Mouse (Mus musculus) frontal cortex, postnatal 14 days (tissue): ENCODE results near the gene Myo3a.
"Not testable (repeated sequence)": the region's sequence is repeated elsewhere in the genome, so short reads cannot be mapped to it uniquely, and the experiment has no call there.

Experiments
- DNase-seq, 2 experiments: peaks; one replicate each; pipeline ENCODE4 v3.0.0; 2022; ENCODE audit warnings: low spot score in 2 of 2

Gene Myo3a

DNA sequence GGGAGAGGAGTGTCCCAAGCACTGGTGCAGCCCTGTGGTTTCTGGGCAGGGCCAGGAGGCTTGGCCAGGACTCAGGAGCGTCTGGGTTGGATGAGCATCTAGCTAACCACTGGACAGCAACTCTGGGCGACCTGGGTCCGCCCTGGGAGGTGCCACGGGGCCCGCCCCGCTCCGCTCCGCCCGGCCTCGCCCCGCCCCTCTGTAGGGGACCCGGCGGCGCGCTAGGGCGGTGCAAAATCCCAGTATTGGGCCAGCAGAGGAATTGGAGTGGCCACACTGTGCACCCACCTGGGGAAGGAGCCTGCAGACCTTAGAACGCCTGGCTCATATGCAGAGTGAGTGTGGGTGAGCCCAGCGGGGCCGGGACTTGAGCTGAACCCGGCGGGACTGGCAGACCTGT is at the start of gene Myo3a:
Gene Myo3a (plus strand): TSS at position 196 of the 400 bp plus-strand sequence.
- no peak for DNase-seq

DNA sequence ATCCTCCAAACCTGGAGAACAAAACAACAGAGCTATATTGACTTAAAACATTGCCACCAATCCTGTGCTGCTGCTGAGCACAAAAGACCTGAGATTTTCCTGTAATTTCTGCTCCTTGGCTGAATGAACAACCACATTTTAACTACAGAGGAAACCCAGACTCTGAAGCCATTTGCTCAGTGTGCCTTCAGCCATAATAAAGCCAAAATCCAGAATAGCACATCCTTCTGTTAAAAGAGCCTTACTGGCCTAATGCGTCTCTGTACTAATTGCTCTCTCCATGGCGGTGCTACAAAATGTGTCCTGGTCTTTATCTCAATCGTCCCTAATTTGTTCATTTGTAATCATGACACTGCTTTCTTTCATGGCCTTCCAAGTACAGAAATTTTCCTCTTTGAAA is 23.2 kb downstream of the Myo3a start:
- no peak for DNase-seq

DNA sequence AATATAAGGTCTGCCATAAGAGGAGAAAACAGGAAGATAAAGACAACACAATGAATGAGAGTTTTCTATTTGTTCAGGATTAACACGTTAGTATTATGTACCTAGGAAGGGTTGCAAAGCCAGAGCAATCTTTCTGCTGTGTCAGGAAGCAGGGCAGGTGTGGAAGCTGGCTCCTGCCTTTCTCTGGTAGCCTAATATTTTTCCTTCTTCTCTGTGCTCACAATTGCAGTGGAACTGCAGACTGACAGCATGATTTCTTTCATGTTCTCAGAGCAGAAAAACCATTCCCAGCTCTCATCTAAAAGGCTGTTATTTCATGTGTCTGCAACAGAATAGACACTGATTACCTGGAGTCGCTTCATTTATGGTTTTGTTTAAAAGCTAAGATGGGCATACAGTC is 23.7 kb downstream of the Myo3a start:
- no peak for DNase-seq

DNA sequence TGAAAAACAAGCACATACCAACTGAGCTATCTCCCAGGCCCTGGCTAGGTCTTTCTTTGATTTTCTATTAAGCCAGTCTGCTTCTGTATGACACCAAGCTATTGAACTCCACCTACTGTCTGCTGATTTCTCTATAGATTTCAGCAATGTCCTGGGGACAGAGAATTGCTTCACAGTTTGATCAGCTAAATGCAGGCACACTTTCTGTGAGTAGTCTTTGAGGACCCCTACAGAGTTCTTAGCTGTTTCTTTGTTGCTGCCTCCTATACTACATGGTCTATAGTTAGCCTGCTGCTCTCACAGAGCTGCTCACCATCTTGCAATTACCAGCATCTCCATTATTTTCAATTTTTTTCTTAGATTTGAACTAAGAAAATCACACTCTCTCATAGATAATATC is 28.3 kb downstream of the Myo3a start:
- no peak for DNase-seq

DNA sequence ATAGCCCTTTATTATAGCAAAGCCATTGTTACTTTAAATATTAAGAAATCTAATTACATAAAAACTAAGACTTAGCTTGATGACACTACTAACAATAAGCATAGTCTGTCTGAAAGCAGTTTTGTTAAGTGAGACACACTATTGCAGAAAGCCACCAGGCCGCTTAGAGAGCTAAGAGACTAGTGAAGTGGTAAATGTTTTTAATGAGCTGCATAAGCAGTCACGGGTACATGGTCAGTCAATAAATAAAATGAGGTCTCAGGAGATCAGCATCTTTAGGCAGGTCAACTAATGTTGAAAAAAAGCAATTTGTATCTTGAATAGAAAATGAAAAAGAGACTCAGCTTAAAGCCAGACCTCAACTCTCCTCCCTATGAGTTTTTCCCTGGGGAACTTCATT is 44.3 kb downstream of the Myo3a start:
- DNase-seq: no peak

DNA sequence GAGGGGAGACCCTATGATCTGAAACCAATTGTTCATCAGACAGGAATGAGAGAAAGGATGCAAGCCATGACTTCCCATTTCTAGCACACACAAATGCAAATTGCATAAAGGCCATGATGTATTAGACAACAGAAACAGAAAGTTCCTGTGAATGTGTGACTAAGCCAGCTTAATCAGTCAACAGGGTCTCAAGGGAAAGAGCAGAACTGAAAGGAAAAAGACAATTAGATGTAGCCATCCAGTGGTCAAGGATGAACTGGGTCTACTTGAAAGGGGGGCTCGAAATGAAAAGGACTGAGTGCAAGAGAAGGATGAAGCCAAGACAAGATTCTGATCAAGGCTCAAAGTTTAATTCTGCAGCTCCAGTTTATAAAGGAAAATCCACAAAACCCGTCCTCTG is 58.1 kb downstream of the Myo3a start:
- DNase-seq: no peak

DNA sequence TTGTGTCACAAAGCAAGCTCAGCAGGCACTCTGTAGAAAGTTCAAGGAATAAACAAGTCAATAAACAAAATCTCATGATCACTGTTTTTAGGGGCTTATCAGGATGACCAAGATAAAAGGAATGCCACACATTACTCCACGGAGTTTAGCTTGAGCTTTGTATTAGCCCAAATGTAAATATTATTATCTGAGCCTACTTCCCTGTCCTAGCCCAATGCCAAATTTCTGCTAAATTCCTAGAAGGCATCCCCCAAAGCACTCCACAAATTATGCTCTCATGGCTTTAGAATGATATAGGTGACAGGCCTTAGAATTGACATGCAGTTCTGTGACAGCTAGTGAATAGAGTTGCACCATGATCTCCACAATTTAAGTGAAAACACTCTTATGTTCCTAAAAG is 58.5 kb downstream of the Myo3a start:
- DNase-seq: no peak

DNA sequence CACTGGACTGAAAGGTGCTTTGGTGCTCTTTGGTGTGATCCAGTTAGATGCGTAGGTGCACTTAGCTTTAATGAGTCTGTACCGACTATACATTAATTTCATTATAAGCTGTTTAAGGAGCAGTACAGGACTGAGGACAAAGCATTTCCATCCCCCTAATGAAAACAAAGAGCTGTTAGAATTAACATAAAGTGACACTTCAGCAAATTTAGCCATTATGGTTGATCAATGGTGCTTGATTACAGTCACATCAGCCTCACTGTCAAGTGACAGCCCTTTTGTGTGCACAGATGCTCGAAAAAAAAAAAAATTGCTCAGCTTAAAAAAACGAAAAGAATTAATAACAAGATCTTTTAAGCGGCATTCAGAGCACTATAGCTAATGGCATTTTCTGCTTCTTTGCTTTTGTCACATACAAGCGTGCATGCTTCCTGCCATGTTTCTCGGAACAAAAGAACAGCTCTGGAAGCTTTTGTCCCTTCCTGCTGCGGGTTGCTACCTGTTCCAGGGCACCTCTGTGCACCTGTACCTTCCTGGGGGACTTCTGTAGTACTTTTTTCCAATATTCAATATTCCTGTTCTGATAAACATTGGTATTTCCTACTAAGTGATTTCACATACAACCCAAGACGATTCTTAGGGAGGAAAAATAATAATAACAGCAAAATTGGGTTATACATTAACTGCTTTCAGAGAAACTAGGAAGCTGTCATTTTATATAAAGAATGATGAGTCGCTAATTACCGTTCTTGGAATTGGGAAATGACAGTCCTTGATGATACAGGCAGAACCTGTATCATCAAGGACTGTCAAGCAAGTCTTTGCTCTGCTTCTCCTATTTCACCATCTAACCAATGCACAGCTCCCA is 66.5 kb downstream of the Myo3a start:
- no peak for DNase-seq

DNA sequence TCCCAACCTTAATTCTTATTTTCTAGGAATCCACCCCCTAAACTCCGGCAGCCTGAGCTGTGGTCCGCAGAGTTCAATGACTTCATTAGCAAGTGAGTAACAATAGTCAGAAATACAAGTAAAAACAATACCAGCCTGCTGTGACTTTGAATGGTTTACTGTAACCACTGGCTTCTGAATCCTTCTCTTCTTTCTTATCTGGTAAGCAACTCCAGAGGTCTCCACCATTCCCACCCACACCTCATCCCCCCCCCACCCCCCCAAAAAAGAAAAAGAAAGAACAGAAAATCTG is 67.1 kb downstream of the Myo3a start:
- no peak for DNase-seq

DNA sequence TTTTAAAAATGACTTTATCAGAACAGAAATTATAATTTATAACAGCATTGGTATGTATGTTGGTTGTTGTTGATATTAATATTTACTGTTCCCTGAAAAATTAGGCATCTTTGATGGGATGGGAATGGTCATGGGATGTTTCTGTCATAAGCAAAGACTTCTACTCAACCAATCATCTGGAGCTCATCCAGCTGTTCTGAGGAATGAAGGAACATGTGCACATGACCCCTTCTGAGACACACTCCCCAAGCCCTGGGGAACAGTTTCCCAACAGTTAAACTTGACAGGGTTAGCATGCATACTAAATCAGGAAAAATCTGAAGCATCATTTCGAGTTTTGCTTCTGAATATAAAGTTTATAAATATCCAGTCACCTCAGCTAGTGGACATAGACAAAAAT is 70.6 kb downstream of the Myo3a start:
- no peak for DNase-seq

DNA sequence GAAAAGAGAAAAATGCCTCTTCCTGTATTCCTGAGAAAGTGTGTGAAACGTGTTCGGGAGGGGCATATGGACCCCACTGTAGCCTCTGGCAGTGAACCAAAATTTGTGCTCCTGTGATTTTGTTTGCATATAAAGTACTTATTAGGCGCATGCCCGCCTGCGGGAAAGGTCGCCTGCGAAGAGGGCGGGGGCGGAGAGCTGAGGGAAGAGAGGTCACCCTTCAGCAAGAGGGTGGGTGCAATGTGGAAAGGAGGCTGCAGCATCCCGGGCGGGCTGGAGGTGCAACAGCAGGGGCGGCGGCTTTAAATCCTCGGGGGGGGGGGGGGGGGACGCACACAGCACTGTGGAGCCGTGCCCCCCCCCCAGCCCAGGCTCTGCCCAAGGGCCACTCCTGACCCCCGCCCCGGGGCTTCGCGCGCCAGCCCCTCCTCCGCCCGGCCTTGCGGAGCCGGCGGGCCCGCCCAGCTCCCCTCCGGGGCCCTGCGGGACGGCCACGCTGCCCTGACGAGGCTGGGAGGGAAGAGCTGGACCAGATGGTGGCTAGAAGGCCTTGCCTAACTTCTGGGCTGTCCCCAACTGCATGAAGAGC is 111.1 kb downstream of the Myo3a start:
- DNase-seq: peak in 1 of 2 experiments; percentile 6

DNA sequence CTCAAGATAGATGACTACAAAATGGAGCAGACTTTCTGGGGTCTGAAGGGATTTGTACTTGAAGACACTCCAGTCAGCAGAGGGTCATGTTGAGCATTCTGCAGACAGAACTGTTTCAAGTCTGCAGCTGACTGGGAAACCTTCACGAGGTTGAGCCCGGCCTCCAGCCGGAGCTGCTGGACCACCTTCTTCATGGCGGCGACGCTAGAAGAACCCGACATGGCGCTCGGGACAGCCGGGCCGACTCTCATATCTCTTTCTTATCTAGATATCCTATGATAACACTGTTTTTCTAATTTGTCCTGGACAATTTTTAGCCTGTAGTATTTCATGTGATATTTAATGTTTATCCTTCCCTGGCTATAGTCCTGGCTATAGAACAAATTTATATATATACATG is 183.2 kb downstream of the Myo3a start:
- DNase-seq: not testable (repeated sequence)

DNA sequence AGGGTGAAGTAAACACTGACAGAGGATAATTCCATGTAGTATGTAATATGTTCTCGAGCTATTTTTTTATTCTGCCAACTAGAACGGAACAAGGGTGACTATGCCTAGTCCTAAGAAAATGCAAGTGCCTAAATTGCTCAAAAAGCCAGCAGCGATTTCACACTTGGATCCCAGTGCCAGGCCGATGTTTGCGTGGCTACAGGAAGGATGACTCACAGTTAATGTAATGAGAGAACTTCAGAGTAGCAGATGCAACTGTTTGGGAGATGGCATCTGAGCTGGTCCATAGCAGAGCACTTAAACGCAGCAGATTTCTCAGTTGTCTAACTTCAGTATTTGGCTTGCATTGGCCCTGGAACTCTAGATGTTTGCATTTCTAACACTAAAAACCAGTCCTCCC is 321.1 kb downstream of the Myo3a start:
- DNase-seq: no peak

DNA sequence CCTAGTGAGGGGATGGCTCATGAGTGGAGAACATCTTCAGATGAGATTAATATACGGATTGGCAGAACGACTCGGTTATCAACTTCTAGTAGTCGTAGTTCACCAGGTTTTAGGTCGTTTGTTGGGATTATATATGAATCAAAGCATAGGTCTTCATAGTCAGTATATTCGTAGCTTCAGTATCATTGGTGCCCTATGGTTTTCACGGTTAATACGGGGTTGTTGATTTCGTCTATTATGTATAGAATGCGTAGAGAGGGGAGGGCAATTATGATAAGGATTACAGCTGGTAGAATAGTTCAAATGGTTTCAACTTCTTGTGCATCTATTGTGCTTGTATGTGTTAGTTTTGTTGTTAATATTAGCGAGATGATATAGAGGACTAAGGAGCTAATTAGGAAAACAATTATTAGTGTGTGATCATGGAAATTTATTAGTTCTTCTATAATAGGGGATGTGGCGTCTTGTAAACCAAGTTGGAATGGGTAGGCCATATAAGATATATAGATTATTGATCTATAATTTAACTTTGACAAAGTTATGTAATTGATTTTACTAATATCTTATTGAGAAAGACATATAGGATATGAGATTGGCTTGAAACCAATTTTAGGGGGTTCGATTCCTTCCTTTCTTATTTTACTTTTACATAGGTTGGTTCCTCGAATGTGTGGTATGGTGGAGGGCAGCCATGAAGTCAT is 360.3 kb downstream of the Myo3a start:
- DNase-seq: not testable (repeated sequence)

DNA sequence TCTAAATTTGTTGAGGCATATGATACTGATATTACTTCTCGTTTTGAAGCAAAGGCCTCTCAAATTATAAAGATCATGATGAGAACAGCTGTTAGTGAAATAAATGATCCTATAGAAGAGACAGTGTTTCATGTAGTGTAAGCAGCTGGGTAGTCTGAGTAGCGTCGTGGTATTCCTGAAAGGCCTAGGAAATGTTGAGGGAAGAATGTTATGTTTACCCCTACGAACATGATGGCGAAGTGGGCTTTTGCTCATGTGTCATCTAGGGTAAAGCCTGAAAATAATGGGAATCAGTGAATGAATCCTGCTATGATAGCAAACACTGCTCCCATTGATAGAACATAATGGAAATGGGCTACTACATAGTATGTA is 360.9 kb downstream of the Myo3a start:
- DNase-seq: not testable (repeated sequence)

DNA sequence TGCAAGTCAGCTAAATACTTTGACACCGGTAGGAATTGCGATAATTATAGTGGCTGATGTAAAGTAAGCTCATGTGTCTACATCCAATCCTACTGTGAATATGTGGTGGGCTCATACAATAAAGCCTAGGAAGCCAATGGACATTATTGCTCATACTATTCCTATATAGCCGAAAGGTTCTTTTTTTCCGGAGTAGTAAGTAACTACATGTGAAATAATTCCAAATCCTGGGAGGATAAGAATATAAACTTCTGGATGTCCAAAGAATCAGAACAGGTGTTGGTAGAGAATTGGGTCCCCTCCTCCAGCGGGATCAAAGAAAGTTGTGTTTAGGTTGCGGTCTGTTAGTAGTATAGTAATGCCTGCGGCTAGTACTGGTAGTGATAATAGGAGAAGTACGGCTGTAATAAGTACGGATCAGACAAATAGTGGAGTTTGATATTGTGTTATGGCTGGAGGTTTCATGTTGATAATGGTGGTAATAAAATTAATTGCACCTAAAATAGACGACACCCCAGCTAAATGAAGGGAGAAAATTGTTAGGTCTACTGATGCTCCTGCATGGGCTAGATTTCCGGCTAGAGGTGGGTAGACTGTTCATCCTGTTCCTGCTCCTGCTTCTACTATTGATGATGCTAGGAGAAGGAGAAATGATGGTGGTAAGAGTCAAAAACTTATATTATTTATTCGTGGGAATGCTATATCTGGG is 361.5 kb downstream of the Myo3a start:
- DNase-seq: not testable (repeated sequence)

DNA sequence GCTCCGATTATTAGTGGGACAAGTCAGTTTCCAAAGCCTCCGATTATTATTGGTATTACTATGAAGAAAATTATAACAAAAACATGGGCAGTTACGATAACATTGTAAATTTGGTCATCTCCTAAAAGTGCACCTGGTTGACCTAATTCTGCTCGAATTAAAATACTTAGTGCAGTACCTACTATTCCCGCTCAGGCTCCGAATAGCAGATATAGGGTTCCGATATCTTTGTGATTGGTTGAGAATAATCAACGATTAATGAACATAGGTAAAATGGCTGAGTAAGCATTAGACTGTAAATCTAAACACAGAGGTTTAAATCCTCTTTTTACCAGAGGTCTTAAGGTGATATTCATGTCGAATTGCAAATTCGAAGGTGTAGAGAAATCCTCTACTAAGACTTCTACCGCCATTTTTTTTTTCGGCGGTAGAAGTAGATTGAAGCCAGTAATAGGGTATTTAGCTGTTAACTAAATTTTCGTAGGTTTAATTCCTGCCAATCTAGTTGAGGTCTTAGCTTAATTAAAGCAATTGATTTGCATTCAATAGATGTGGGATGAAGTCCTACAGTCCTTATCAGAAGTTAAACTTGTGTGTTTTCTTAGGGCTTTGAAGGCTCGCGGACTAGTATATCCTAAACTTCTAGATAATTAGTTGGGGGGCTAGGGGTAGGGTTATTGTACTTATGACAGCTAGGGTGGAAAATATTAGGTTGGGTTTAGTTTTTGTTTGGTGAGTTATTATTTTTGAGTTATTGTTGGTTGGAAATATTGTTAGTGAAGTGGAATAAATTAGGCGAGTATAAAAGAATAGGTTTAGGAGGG is 362.3 kb downstream of the Myo3a start:
- DNase-seq: not testable (repeated sequence)

DNA sequence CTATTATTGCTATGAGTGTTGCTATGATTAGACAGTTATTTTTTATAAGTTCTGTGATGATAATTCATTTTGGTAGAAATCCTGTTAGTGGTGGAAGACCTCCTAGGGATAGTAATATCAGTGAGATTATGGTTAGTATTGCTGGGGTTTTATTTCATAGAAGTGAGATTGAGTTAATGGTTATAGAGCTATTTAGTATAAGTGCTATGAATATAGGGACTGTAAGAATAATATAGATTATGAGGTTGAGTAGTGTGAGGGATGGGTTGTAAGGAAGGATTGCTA is 362.8 kb downstream of the Myo3a start:
- DNase-seq: no peak

DNA sequence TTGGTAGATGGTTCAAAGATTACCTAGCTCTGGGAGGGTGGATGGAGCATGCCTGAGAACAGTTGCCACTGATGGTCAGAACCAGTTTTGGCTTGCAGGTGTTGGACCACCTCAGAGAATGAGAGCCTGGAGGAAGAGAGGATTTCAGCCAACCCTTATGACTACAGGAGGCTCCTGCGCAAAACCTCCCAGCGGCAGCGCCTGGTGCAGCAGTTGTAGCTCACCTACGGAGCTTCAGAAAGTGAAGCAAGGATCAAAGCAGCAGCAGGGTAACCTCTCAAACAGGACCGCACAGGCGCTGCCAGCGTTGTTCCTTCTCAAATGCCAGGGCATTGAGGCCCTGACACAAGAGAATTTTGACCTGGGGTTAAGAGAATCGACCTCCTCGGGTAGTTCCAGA is 390.6 kb downstream of the Myo3a start:
- DNase-seq: no peak

DNA sequence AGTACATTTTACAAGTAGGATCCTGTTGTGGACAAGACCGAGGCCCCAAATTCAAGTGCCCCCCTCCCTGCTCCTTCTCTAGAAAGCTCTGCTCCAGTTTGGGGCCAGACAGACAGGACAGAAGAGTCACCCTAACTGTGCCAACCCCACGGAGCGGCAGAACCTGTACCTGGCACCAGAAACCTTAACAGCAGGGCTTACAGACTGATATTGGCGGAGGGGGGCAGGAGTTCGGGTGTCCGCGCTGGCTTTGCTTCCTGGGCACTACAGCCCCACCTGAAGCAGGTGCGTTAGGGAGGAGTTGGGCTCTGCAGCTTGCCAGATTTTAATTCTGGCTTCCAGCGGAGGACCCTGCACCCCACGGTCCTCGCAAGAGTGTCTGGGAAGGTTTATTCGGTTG is 392.1 kb downstream of the Myo3a start:
- no peak for DNase-seq

DNA sequence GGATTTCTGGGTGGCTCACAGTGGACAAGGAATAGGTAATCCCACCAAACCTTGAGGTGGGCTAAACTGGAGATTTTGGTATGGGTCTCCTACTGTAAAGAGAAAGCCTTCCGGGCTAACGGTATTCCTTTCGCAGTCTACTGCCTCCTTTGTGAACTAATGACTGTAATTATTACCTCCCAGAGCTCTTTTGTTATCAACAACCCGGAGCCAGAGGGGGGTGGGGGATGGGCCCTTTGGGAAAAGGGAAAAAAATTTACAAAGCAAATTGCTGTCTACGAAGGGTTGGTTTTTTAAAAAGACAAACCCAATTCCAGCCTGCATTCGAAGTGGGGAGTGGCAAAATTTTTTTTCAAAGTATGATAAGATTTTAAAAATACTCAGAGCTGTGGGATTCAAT is 392.7 kb downstream of the Myo3a start:
- DNase-seq: no peak

DNA sequence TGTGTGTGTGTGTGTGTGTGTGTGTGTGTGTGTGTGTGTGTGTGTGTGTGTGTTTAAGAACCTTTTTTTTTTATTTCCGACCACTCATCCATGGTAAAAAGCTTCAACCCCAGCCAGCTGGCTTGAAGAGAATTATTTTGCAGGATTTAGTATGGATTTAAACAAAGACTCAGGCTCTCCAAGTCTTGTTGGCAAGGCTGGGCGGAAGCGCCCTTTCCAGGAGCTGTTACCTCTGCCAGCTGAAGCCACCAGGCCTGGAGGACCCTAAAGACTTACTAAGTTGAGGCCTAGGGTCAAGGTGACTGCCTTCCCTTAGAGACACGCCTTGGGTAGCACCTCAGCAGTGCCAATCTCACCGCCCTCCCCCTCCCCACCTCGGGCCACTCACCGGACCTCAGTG is 393.2 kb downstream of the Myo3a start:
- DNase-seq: no peak
